Mouse (Mus musculus) CH12.LX (cell line): ENCODE results near the gene Krit1. TPM values are rescaled to one million over a fixed set of nuclear protein-coding genes. Genes with fewer than 3 reads are reported as not detected.

ENCODE experiments used
- DNase-seq: peaks from one replicate; pipeline ENCODE4 v3.0.0-alpha.2; 2013; ENCODE audit errors: extremely low read depth
- H3K27ac ChIP-seq: 2 replicates; pipeline ENCODE4 v1.5.1; 2012; ENCODE audit warnings: low read depth, mild to moderate bottlenecking, control low read depth, moderate library complexity; ENCODE audit not compliant: insufficient read depth
- H3K27me3 ChIP-seq: replicated peaks from 2 replicates; pipeline ENCODE3; 2012; ENCODE audit warnings: inconsistent platforms
- H3K36me3 ChIP-seq, 2 experiments: replicated peaks in 1 of 2; 2 replicates each; pipeline versions ENCODE3 to v1.6.1; 2012; ENCODE audit warnings: inconsistent platforms in 1 of 2, low read length in 1 of 2, mild to moderate bottlenecking in 1 of 2, mixed read lengths in 1 of 2, moderate library complexity in 1 of 2; ENCODE audit not compliant: control insufficient read depth in 1 of 2, insufficient read depth in 1 of 2
- H3K4me1 ChIP-seq, 2 experiments: 2 replicates each; pipeline ENCODE4 v1.6.1; 2012; ENCODE audit warnings: inconsistent platforms in 1 of 2, moderate library complexity in 1 of 2; ENCODE audit not compliant: insufficient read depth in 2 of 2, control insufficient read depth in 1 of 2
- H3K4me2 ChIP-seq: 2 replicates; pipeline ENCODE4 v1.6.1; 2012; ENCODE audit warnings: low read depth, mild to moderate bottlenecking, control low read depth; ENCODE audit not compliant: poor library complexity, insufficient read depth, severe bottlenecking
- H3K4me3 ChIP-seq, 3 experiments: fragments of 150-350 bp in 1 of 3; sonication (generic) in 1 of 3; replicated peaks in 1 of 3; 2 replicates each; pipeline versions ENCODE3 to v1.5.1; 2011 to 2012; ENCODE audit warnings: low read depth in 2 of 3, low read length in 2 of 3, mild to moderate bottlenecking in 2 of 3, moderate library complexity in 2 of 3, control low read depth in 1 of 3, improper control_type of control experiment in 1 of 3, inconsistent platforms in 1 of 3, mixed read lengths in 1 of 3; ENCODE audit not compliant: poor library complexity in 1 of 3
- H3K79me2 ChIP-seq: replicated peaks from 2 replicates; pipeline ENCODE4 v1.6.1; 2012; ENCODE audit warnings: mild to moderate bottlenecking, moderate library complexity; ENCODE audit not compliant: control insufficient read depth, poor library complexity, insufficient read depth, severe bottlenecking; ENCODE audit errors: extremely low read depth
- H3K9ac ChIP-seq: 2 replicates; pipeline ENCODE4 v1.6.1; 2012; ENCODE audit warnings: low read depth, mild to moderate bottlenecking, control low read depth, moderate library complexity; ENCODE audit not compliant: insufficient read depth
- H3K9me3 ChIP-seq: replicated peaks from 2 replicates; pipeline ENCODE3; 2012; ENCODE audit warnings: low read length, inconsistent platforms, mixed read lengths
- BHLHE40 ChIP-seq: IDR thresholded peaks from 2 replicates; pipeline ENCODE4 v1.6.1; 2011; ENCODE audit warnings: mild to moderate bottlenecking, low read depth, low read length, improper control_type of control experiment
- CHD1 ChIP-seq: IDR thresholded peaks from 2 replicates; pipeline ENCODE4 v1.6.1; 2012; ENCODE audit warnings: low read depth, low read length, improper control_type of control experiment, inconsistent platforms
- HCFC1 ChIP-seq: IDR thresholded peaks from 2 replicates; pipeline ENCODE4 v1.6.1; 2012; ENCODE audit warnings: low read depth, mild to moderate bottlenecking, inconsistent platforms, low read length, improper control_type of control experiment
- IRF4 ChIP-seq: IDR thresholded peaks from 2 replicates; pipeline ENCODE4 v1.6.1; 2014; ENCODE audit warnings: low read depth, mild to moderate bottlenecking, inconsistent platforms, low read length, improper control_type of control experiment
- JUN ChIP-seq: IDR thresholded peaks from 2 replicates; pipeline ENCODE4 v1.6.1; 2011; ENCODE audit warnings: low read depth, mild to moderate bottlenecking, low read length, improper control_type of control experiment, moderate library complexity; ENCODE audit not compliant: insufficient read depth
- MEF2A ChIP-seq: IDR thresholded peaks from 2 replicates; pipeline ENCODE4 v1.6.1; 2014; ENCODE audit warnings: low read depth, mild to moderate bottlenecking, inconsistent platforms, low read length, improper control_type of control experiment, borderline replicate concordance
- PAX5 ChIP-seq: IDR thresholded peaks from 2 replicates; pipeline ENCODE4 v1.6.1; 2012; ENCODE audit warnings: low read length, inconsistent platforms, mixed read lengths
- POLR2AphosphoS2 ChIP-seq: IDR thresholded peaks from 2 replicates; pipeline ENCODE4 v1.6.1; 2011; ENCODE audit warnings: low read depth, low read length, improper control_type of control experiment
- SMC3 ChIP-seq: IDR thresholded peaks from 2 replicates; pipeline ENCODE4 v1.6.1; 2011; ENCODE audit warnings: low read depth, low read length, improper control_type of control experiment
- TCF12 ChIP-seq: IDR thresholded peaks from 2 replicates; pipeline ENCODE4 v1.6.1; 2014; ENCODE audit warnings: low read depth, mild to moderate bottlenecking, inconsistent platforms, low read length, improper control_type of control experiment
- UBTF ChIP-seq: IDR thresholded peaks from 2 replicates; pipeline ENCODE4 v1.6.1; 2012; ENCODE audit warnings: low read depth, mild to moderate bottlenecking, inconsistent platforms, low read length, improper control_type of control experiment, moderate library complexity
- ZKSCAN1 ChIP-seq: IDR thresholded peaks from 2 replicates; pipeline ENCODE4 v1.6.1; 2012; ENCODE audit warnings: low read depth, inconsistent platforms, low read length, improper control_type of control experiment, borderline replicate concordance
- ZNF384 ChIP-seq: IDR thresholded peaks from 2 replicates; pipeline ENCODE4 v1.6.1; 2012; ENCODE audit warnings: low read depth, low read length, improper control_type of control experiment, inconsistent platforms
- dilution Hi-C: fragments of 300-500 bp; cut with MboI; formaldehyde crosslinking; loops from 2 replicates; pipeline ENCODE4 v1.14.3; 2020; ENCODE audit warnings: low sequenced_read_pairs; ENCODE audit not compliant: extremely low pct_unique_long_range_greater_than_20kb, extremely low pct_ligation_motif_present
- in situ Hi-C: fragments of 300-500 bp; cut with MboI; formaldehyde crosslinking; loops from 3 replicates; pipeline ENCODE4 v1.14.3; 2019; ENCODE audit warnings: low sequenced_read_pairs, low pct_ligation_motif_present, low pct_unique_long_range_greater_than_20kb, mixed read lengths
- polyA plus RNA-seq: library from polyadenylated mRNA; unstranded; fragments of >175 nt; gene quantifications from 2 replicates; pipeline ENCODE4 v1.2.1, GENCODE M21; 2012; ENCODE audit warnings: low read depth; ENCODE audit not compliant: insufficient read length
- total RNA-seq, 2 experiments: library from RNA; depleted of rRNA; stranded (reverse); fragments of 300-350 nt in 1 of 2; fragments of >200 nt in 1 of 2; gene quantifications; 2 replicates each; pipeline ENCODE4 v1.2.3; 2012 to 2014

The Krit1 gene
- total and polyA plus RNA-seq, 3 experiments, result 24.1 to 47.4 (median 31.2) TPM

DNA sequence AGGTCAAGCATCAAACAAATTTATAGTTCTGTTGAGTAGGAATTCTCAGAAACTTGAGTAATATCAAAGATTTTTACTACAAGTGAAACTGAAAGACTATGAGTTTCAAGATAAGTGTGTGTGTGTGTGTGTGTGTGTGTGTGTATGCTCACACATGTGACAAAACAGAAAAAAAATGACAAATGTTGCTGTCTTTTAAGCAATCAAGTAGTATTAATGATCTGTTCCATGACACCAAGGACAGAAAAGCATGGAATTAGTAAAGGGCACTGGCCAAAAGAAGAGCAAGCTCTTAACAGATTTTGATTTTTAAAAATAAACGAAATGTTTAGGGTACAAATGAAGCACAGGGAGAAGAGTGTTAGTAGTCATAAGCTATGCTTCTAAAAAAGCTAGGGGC, 2.9 kb upstream of the Krit1 start:
- no peak overlapping the region for H3K27ac ChIP-seq
- H3K4me2 ChIP-seq, result no peak overlapping the region; the same call in 1 of the 2 replicates
- no peaks in the 10 kb centered on the region for H3K27me3 ChIP-seq
- DNase-seq, result no peak
- TF ChIP-seq ZNF384 (peak; percentile 38; the same call in 1 of the 2 replicates), TCF12 (no peak), IRF4 (no peak; the same call in 1 of the 2 replicates), ZKSCAN1 (no peak)
- dilution Hi-C loops (no loop called here), in situ Hi-C loops (loop anchor here (10.0 kb wide), 1 partner anchor 155 kb away; no protein-coding TSS in a partner anchor)
- H3K4me1 ChIP-seq, result peaks cover 2 to 35% of the 10 kb centered on the region in 2 experiments; a peak in 3 of 4 replicates
- no peaks in the 10 kb centered on the region for H3K9me3 ChIP-seq
- no peak overlapping the region for H3K9ac ChIP-seq
- peaks cover 39% of the 10 kb centered on the region for H3K79me2 ChIP-seq
- H3K4me3 ChIP-seq, result no peak overlapping the region
- peaks cover 0 to 11% of the 10 kb centered on the region in 2 experiments for H3K36me3 ChIP-seq

GRCm38 (mm10) chr5:3800881-3801280, 2.1 kb upstream of the Krit1 start:
- H3K27ac ChIP-seq, result no peak overlapping the region
- H3K4me1 ChIP-seq, result peaks cover 2 to 41% of the 10 kb centered on the region in 2 experiments; a peak in 3 of 4 replicates
- DNase-seq, result no peak
- no peak overlapping the region for H3K9ac ChIP-seq
- dilution Hi-C loops (no loop called here), in situ Hi-C loops (loop anchor here (10.0 kb wide), 1 partner anchor 156 kb away; no protein-coding TSS in a partner anchor)
- peaks cover 0 to 6% of the 10 kb centered on the region in 2 experiments for H3K36me3 ChIP-seq
- no peak for TF ChIP-seq BHLHE40
- no peak for TF ChIP-seq CHD1
- TF ChIP-seq MEF2A, result no peak
- no peak for TF ChIP-seq HCFC1
- no peak for TF ChIP-seq PAX5
- TF ChIP-seq UBTF, result no peak
- TF ChIP-seq SMC3, result no peak
- TF ChIP-seq POLR2AphosphoS2, result no peak
- no peak for TF ChIP-seq TCF12
- no peak for TF ChIP-seq ZKSCAN1
- no peak for TF ChIP-seq JUN
- H3K4me3 ChIP-seq, result no peak overlapping the region
- no peaks in the 10 kb centered on the region for H3K27me3 ChIP-seq
- H3K4me2 ChIP-seq, result peak overlapping the region; percentile 62
- no peaks in the 10 kb centered on the region for H3K9me3 ChIP-seq
- peaks cover 39% of the 10 kb centered on the region for H3K79me2 ChIP-seq
